Mouse (Mus musculus) testis, adult 2 months (tissue): ENCODE results near the gene Sspn. TPM values are rescaled to one million over a fixed set of nuclear protein-coding genes. Genes with fewer than 3 reads are reported as not detected.

Experiments used
- H3K27ac ChIP-seq: fragments of 200-500 bp; 2 replicates; pipeline ENCODE4 v1.5.1; 2012; ENCODE audit warnings: low read depth, low read length; ENCODE audit not compliant: control insufficient read depth, insufficient read depth
- H3K27me3 ChIP-seq: fragments of 200-500 bp; 2 replicates; pipeline ENCODE4 v1.6.1; 2012; ENCODE audit warnings: mild to moderate bottlenecking, low read length, moderate library complexity; ENCODE audit not compliant: control insufficient read depth, insufficient read depth
- H3K36me3 ChIP-seq: fragments of 200-500 bp; 2 replicates; pipeline ENCODE4 v1.6.1; 2012; ENCODE audit warnings: mild to moderate bottlenecking, low read length; ENCODE audit not compliant: control insufficient read depth, insufficient read depth
- H3K4me1 ChIP-seq: fragments of 200-500 bp; 2 replicates; pipeline ENCODE4 v1.6.1; 2012; ENCODE audit warnings: low read length; ENCODE audit not compliant: control insufficient read depth, insufficient read depth
- H3K4me3 ChIP-seq: fragments of 200-500 bp; 2 replicates; pipeline ENCODE4 v1.5.1; 2012; ENCODE audit warnings: low read depth, mild to moderate bottlenecking, low read length, moderate library complexity, mixed read lengths; ENCODE audit not compliant: control insufficient read depth
- CTCF ChIP-seq: fragments of 200-500 bp; IDR thresholded peaks from 2 replicates; pipeline ENCODE4 v1.5.1; 2012; ENCODE audit warnings: low read depth, mild to moderate bottlenecking, inconsistent platforms, low read length, moderate library complexity; ENCODE audit not compliant: control insufficient read depth, insufficient read depth, insufficient replicate concordance
- POLR2A ChIP-seq: fragments of 200-500 bp; IDR thresholded peaks from 2 replicates; pipeline ENCODE4 v1.6.1; 2012; ENCODE audit warnings: low read depth, mild to moderate bottlenecking, inconsistent platforms, low read length, moderate library complexity; ENCODE audit not compliant: control insufficient read depth
- polyA plus RNA-seq: library from polyadenylated mRNA; depleted of rRNA; stranded (reverse); fragments of >200 nt; gene quantifications from 2 replicates; pipeline ENCODE4 v1.2.3, GENCODE M21; 2012; rRNA removed

The Sspn gene
- polyA plus RNA-seq: 1.0 and 1.1 TPM in 2 replicates

- no peak within 1 kb of the TSS for H3K4me3 ChIP-seq
- TF ChIP-seq CTCF (no peak), POLR2A (no peak)
- no peaks in the 10 kb centered on the region for H3K36me3 ChIP-seq
- no peaks in the 10 kb centered on the region for H3K27me3 ChIP-seq
- no peaks in the 10 kb centered on the region; the same call in 1 of the 2 replicates for H3K4me1 ChIP-seq
- no peak within 1 kb of the TSS for H3K27ac ChIP-seq
Observed at GRCm38 (mm10) chr6:145931341-145931740, at the start of gene Sspn. TSS of gene Sspn (plus strand) at chr6:145931641.

- no peak overlapping the region for H3K4me3 ChIP-seq
- no peak overlapping the region for H3K27ac ChIP-seq
- H3K27me3 ChIP-seq: no peaks in the 10 kb centered on the region
- TF ChIP-seq POLR2A (no peak), CTCF (no peak)
- H3K36me3 ChIP-seq: no peaks in the 10 kb centered on the region
- H3K4me1 ChIP-seq: no peaks in the 10 kb centered on the region
Observed at GRCm38 (mm10) chr6:145883010-145883409, 48.4 kb upstream of the Sspn start.

GRCm38 (mm10) chr6:145883668-145884067, 47.8 kb upstream of the Sspn start:
- Histone ChIP-seq H3K27ac (no peak overlapping the region), H3K4me1 (no peaks in the 10 kb centered on the region), H3K4me3 (no peak overlapping the region), H3K36me3 (no peaks in the 10 kb centered on the region), H3K27me3 (no peaks in the 10 kb centered on the region)
- TF ChIP-seq POLR2A (no peak), CTCF (no peak)

GRCm38 (mm10) chr6:145885069-145885468, 46.4 kb upstream of the Sspn start:
- Histone ChIP-seq H3K4me1 (no peaks in the 10 kb centered on the region), H3K36me3 (no peaks in the 10 kb centered on the region), H3K27ac (no peak overlapping the region), H3K27me3 (no peaks in the 10 kb centered on the region), H3K4me3 (no peak overlapping the region)
- TF ChIP-seq CTCF (no peak), POLR2A (no peak)

- H3K36me3 ChIP-seq: no peaks in the 10 kb centered on the region
- H3K4me1 ChIP-seq: no peaks in the 10 kb centered on the region
- TF ChIP-seq POLR2A (no peak), CTCF (no peak)
- H3K27me3 ChIP-seq: no peaks in the 10 kb centered on the region
- no peak overlapping the region for H3K27ac ChIP-seq
- no peak overlapping the region for H3K4me3 ChIP-seq
Observed at GRCm38 (mm10) chr6:145886277-145886676, 45.2 kb upstream of the Sspn start.

GRCm38 (mm10) chr6:145887719-145888118, 43.7 kb upstream of the Sspn start:
- no peaks in the 10 kb centered on the region for H3K36me3 ChIP-seq
- no peak overlapping the region for H3K4me3 ChIP-seq
- H3K27ac ChIP-seq: no peak overlapping the region
- no peaks in the 10 kb centered on the region for H3K4me1 ChIP-seq
- no peaks in the 10 kb centered on the region for H3K27me3 ChIP-seq
- TF ChIP-seq CTCF (no peak), POLR2A (no peak)

- Histone ChIP-seq H3K27me3 (no peaks in the 10 kb centered on the region), H3K4me3 (no peak overlapping the region), H3K4me1 (no peaks in the 10 kb centered on the region), H3K36me3 (no peaks in the 10 kb centered on the region), H3K27ac (no peak overlapping the region)
- TF ChIP-seq POLR2A (no peak), CTCF (no peak)
Observed at GRCm38 (mm10) chr6:145891951-145892350, 39.5 kb upstream of the Sspn start.

GRCm38 (mm10) chr6:145892381-145893265, 38.8 kb upstream of the Sspn start:
- TF ChIP-seq CTCF: no peak
- Histone ChIP-seq H3K4me3 (no peak overlapping the region), H3K4me1 (no peaks in the 10 kb centered on the region), H3K27ac (no peak overlapping the region), H3K27me3 (no peaks in the 10 kb centered on the region), H3K36me3 (no peaks in the 10 kb centered on the region)
